Mouse (Mus musculus): ENCODE results near the gene Atp2a2.
"Not testable (repeated sequence)": the region's sequence is repeated elsewhere in the genome, so short reads cannot be mapped to it uniquely, and the experiment has no call there.

Atp2a2 gene

GRCm38 (mm10) chr5:122454442-122454841, 47.6 kb downstream of the Atp2a2 start:
- in situ Hi-C loops (cut with MboI; ENCODE audit: low sequenced_read_pairs), result no loop called here

- in situ Hi-C loops (cut with MboI; ENCODE audit: low sequenced_read_pairs), result no loop called here
These were observed 48.8 kb downstream of the Atp2a2 start for GRCm38 (mm10) chr5:122453188-122453587.

- in situ Hi-C loops (cut with MboI; ENCODE audit: low sequenced_read_pairs), result no loop called here
These were observed 49.8 kb downstream of the Atp2a2 start for GRCm38 (mm10) chr5:122452194-122452593.

- in situ Hi-C loops (cut with MboI; ENCODE audit: low sequenced_read_pairs), result no loop called here
These were observed 50.7 kb downstream of the Atp2a2 start for GRCm38 (mm10) chr5:122451324-122451723.

- in situ Hi-C loops (cut with MboI; ENCODE audit: low sequenced_read_pairs), result no loop called here
These were observed 51.1 kb downstream of the Atp2a2 start for GRCm38 (mm10) chr5:122450913-122451317.

- in situ Hi-C loops (cut with MboI; ENCODE audit: low sequenced_read_pairs), result no loop called here
These were observed 52.1 kb downstream of the Atp2a2 start for GRCm38 (mm10) chr5:122449946-122450345.

- in situ Hi-C loops (cut with MboI; ENCODE audit: low sequenced_read_pairs), result no loop called here
These were observed 53.2 kb downstream of the Atp2a2 start for GRCm38 (mm10) chr5:122448869-122449268.

GRCm38 (mm10) chr5:122447857-122448256, 54.2 kb downstream of the Atp2a2 start:
- in situ Hi-C loops (cut with MboI; ENCODE audit: low sequenced_read_pairs), result no loop called here

GRCm38 (mm10) chr5:122445051-122445610, 56.9 kb downstream of the Atp2a2 start:
- in situ Hi-C loops (cut with MboI; ENCODE audit: low sequenced_read_pairs), result no loop called here

GRCm38 (mm10) chr5:122444492-122444891, 57.5 kb downstream of the Atp2a2 start:
- in situ Hi-C loops (cut with MboI; ENCODE audit: low sequenced_read_pairs), result no loop called here

GRCm38 (mm10) chr5:122440095-122440630, 61.9 kb downstream of the Atp2a2 start:
- in situ Hi-C loops (cut with MboI; ENCODE audit: low sequenced_read_pairs), result no loop called here

- in situ Hi-C loops (cut with MboI; ENCODE audit: low sequenced_read_pairs), result no loop called here
These were observed 62.5 kb downstream of the Atp2a2 start for GRCm38 (mm10) chr5:122439400-122440094.

GRCm38 (mm10) chr5:122434541-122434940, 67.5 kb downstream of the Atp2a2 start:
- in situ Hi-C loops (cut with MboI; ENCODE audit: low sequenced_read_pairs), result no loop called here

GRCm38 (mm10) chr5:122431221-122431620, 70.8 kb downstream of the Atp2a2 start:
- in situ Hi-C loops (cut with MboI; ENCODE audit: low sequenced_read_pairs), result no loop called here

- in situ Hi-C loops (cut with MboI; ENCODE audit: low sequenced_read_pairs), result no loop called here
These were observed 71.8 kb downstream of the Atp2a2 start for GRCm38 (mm10) chr5:122430036-122430775.

GRCm38 (mm10) chr5:122425550-122425949, 76.5 kb downstream of the Atp2a2 start:
- in situ Hi-C loops (cut with MboI; ENCODE audit: low sequenced_read_pairs), result no loop called here

GRCm38 (mm10) chr5:122423083-122423482, 78.9 kb downstream of the Atp2a2 start:
- in situ Hi-C loops (cut with MboI; ENCODE audit: low sequenced_read_pairs), result no loop called here

- in situ Hi-C loops (cut with MboI; ENCODE audit: low sequenced_read_pairs), result no loop called here
These were observed 79.7 kb downstream of the Atp2a2 start for GRCm38 (mm10) chr5:122422071-122422964.

- in situ Hi-C loops (cut with MboI; ENCODE audit: low sequenced_read_pairs), result no loop called here
These were observed 80.6 kb downstream of the Atp2a2 start, which contains the start of gene Anapc7 for GRCm38 (mm10) chr5:122421271-122422068. Gene Anapc7, plus strand, starts transcription at chr5:122421693.

- in situ Hi-C loops (cut with MboI; ENCODE audit: low sequenced_read_pairs), result not testable (repeated sequence)
These were observed 81.3 kb downstream of the Atp2a2 start for GRCm38 (mm10) chr5:122420676-122421075.

Measured in CH12F3 (cell line).